Mouse (Mus musculus) ES-Bruce4 (cell line): ENCODE measurements around the gene Stab2. TPM values are rescaled to one million over a fixed set of nuclear protein-coding genes. Genes with fewer than 3 reads are reported as not detected.

Experiments used
- H3K27ac ChIP-seq: 2 replicates; pipeline ENCODE4 v1.5.1; 2012; ENCODE audit warnings: low read length, inconsistent platforms; ENCODE audit not compliant: insufficient read depth
- H3K27me3 ChIP-seq: 2 replicates; pipeline ENCODE4 v1.6.1; 2012; ENCODE audit warnings: mild to moderate bottlenecking, low read length, inconsistent platforms; ENCODE audit not compliant: control insufficient read depth, poor library complexity, insufficient read depth, severe bottlenecking
- H3K36me3 ChIP-seq: 2 replicates; pipeline ENCODE4 v1.6.1; 2012; ENCODE audit warnings: inconsistent platforms, mild to moderate bottlenecking, low read length, moderate library complexity; ENCODE audit not compliant: control insufficient read depth, poor library complexity, insufficient read depth, severe bottlenecking
- H3K4me1 ChIP-seq: one replicate; pipeline ENCODE4 v1.8.1; 2011; ENCODE audit warnings: low read length; ENCODE audit not compliant: control insufficient read depth, insufficient read depth
- H3K4me3 ChIP-seq: 2 replicates; pipeline ENCODE4 v1.5.1; 2011; ENCODE audit warnings: low read depth, mild to moderate bottlenecking, low read length
- H3K9ac ChIP-seq: 2 replicates; pipeline ENCODE4 v1.6.1; 2012; ENCODE audit warnings: low read depth, mild to moderate bottlenecking, inconsistent platforms; ENCODE audit not compliant: poor library complexity, severe bottlenecking
- H3K9me3 ChIP-seq: replicated peaks from 2 replicates; pipeline ENCODE4 v1.6.1; 2012; ENCODE audit warnings: mild to moderate bottlenecking, low read length, inconsistent platforms; ENCODE audit not compliant: control insufficient read depth, poor library complexity, insufficient read depth, severe bottlenecking
- CTCF ChIP-seq: IDR thresholded peaks from one replicate; pipeline ENCODE4 v1.8.1; 2011; ENCODE audit warnings: low read depth, low read length
- EP300 ChIP-seq: IDR thresholded peaks from 2 replicates; pipeline ENCODE4 v1.6.1; 2011; ENCODE audit warnings: low read depth, low read length; ENCODE audit not compliant: insufficient read depth
- POLR2A ChIP-seq: IDR thresholded peaks from one replicate; pipeline ENCODE4 v1.8.1; 2011; ENCODE audit warnings: low read length; ENCODE audit not compliant: insufficient read depth
- polyA plus RNA-seq: library from polyadenylated mRNA; stranded (reverse); fragments of >200 nt; gene quantifications from 2 replicates; pipeline ENCODE4 v1.2.4, GENCODE M21; 2011; ENCODE audit warnings: low read depth; ENCODE audit not compliant: missing spikeins, insufficient read depth, insufficient read length

Gene Stab2
- polyA plus RNA-seq, 1 experiment: not detected

- Histone ChIP-seq H3K9ac (no peak overlapping the region), H3K27ac (no peak overlapping the region), H3K4me1 (no peaks in the 10 kb centered on the region), H3K9me3 (no peaks in the 10 kb centered on the region), H3K27me3 (no peaks in the 10 kb centered on the region; the same call in 1 of the 2 replicates), H3K36me3 (no peaks in the 10 kb centered on the region), H3K4me3 (no peak overlapping the region)
- TF ChIP-seq EP300 (no peak), CTCF (no peak), POLR2A (no peak)
Measured at GRCm38 (mm10) chr10:87014391-87014965, 6.7 kb upstream of the Stab2 start.

GRCm38 (mm10) chr10:87012087-87012486 is 4.3 kb upstream of the Stab2 start:
- Histone ChIP-seq H3K27ac (no peak overlapping the region), H3K36me3 (no peaks in the 10 kb centered on the region), H3K9me3 (no peaks in the 10 kb centered on the region), H3K9ac (no peak overlapping the region), H3K4me1 (no peaks in the 10 kb centered on the region), H3K27me3 (no peaks in the 10 kb centered on the region; the same call in 1 of the 2 replicates), H3K4me3 (no peak overlapping the region)
- TF ChIP-seq EP300: no peak
- TF ChIP-seq CTCF: no peak

GRCm38 (mm10) chr10:87008215-87008499 is 332 bp upstream of the Stab2 start:
- Histone ChIP-seq H3K27me3 (no peaks in the 10 kb centered on the region; the same call in 1 of the 2 replicates), H3K27ac (no peak overlapping the region), H3K4me3 (no peak overlapping the region), H3K4me1 (no peaks in the 10 kb centered on the region), H3K36me3 (no peaks in the 10 kb centered on the region), H3K9me3 (no peaks in the 10 kb centered on the region), H3K9ac (no peak overlapping the region)
- TF ChIP-seq CTCF (no peak), EP300 (no peak), POLR2A (no peak)

- H3K4me3 ChIP-seq: no peak overlapping the region
- H3K9me3 ChIP-seq: no peaks in the 10 kb centered on the region
- no peak overlapping the region for H3K9ac ChIP-seq
- no peak overlapping the region for H3K27ac ChIP-seq
- H3K27me3 ChIP-seq: no peaks in the 10 kb centered on the region
- TF ChIP-seq CTCF (no peak), POLR2A (no peak), EP300 (no peak)
- no peaks in the 10 kb centered on the region for H3K4me1 ChIP-seq
- no peaks in the 10 kb centered on the region for H3K36me3 ChIP-seq
Measured at GRCm38 (mm10) chr10:86992238-86992976, 15.4 kb downstream of the Stab2 start.

GRCm38 (mm10) chr10:86990666-86991065 is 17.2 kb downstream of the Stab2 start:
- H3K27ac ChIP-seq: no peak overlapping the region
- no peak overlapping the region for H3K4me3 ChIP-seq
- H3K9ac ChIP-seq: no peak overlapping the region
- H3K36me3 ChIP-seq: no peaks in the 10 kb centered on the region
- H3K4me1 ChIP-seq: no peaks in the 10 kb centered on the region
- no peak for TF ChIP-seq POLR2A
- no peak for TF ChIP-seq CTCF
- H3K27me3 ChIP-seq: no peaks in the 10 kb centered on the region
- no peaks in the 10 kb centered on the region for H3K9me3 ChIP-seq

GRCm38 (mm10) chr10:86989838-86990237 is 18.0 kb downstream of the Stab2 start:
- H3K9me3 ChIP-seq: no peaks in the 10 kb centered on the region
- no peak overlapping the region for H3K9ac ChIP-seq
- no peaks in the 10 kb centered on the region for H3K4me1 ChIP-seq
- no peak overlapping the region for H3K4me3 ChIP-seq
- H3K27me3 ChIP-seq: no peaks in the 10 kb centered on the region
- H3K27ac ChIP-seq: no peak overlapping the region
- H3K36me3 ChIP-seq: no peaks in the 10 kb centered on the region
- TF ChIP-seq EP300 (no peak), POLR2A (no peak), CTCF (no peak)
